Mouse (Mus musculus) neural tube, embryonic 15.5 days (tissue): ENCODE measurements around the gene Cfap58. TPM values are rescaled to one million over a fixed set of nuclear protein-coding genes. Genes with fewer than 3 reads are reported as not detected.

Experiments
- ATAC-seq: fragments of 200-750 bp; cut with Nextera tagmentation; 2 replicates; pipeline ENCODE4 v1.8.0; 2017; ENCODE audit warnings: mild to moderate bottlenecking, moderate TSS enrichment, moderate library complexity; ENCODE audit not compliant: low FRiP score
- H3K27ac ChIP-seq: fragments of 300-500 bp; sonication (generic); replicated peaks from 2 replicates; pipeline ENCODE4 v1.5.1; 2015; ENCODE audit warnings: mild to moderate bottlenecking, inconsistent platforms
- H3K27me3 ChIP-seq: fragments of 300-500 bp; sonication (generic); replicated peaks from 2 replicates; pipeline ENCODE4 v1.6.1; 2015; ENCODE audit warnings: inconsistent platforms
- H3K36me3 ChIP-seq: fragments of 300-500 bp; sonication (generic); 2 replicates; pipeline ENCODE4 v1.6.1; 2015; ENCODE audit warnings: inconsistent platforms
- H3K4me1 ChIP-seq: fragments of 300-500 bp; sonication (generic); 2 replicates; pipeline ENCODE4 v1.6.1; 2015; ENCODE audit warnings: inconsistent platforms
- H3K4me2 ChIP-seq: fragments of 300-500 bp; sonication (generic); 2 replicates; pipeline ENCODE4 v1.6.1; 2015; ENCODE audit warnings: inconsistent platforms, mild to moderate bottlenecking, moderate library complexity
- H3K4me3 ChIP-seq: fragments of 300-500 bp; sonication (generic); replicated peaks from 2 replicates; pipeline ENCODE4 v1.5.1; 2015; ENCODE audit warnings: mild to moderate bottlenecking, inconsistent platforms
- H3K9ac ChIP-seq: fragments of 300-500 bp; sonication (generic); replicated peaks from 2 replicates; pipeline ENCODE4 v1.6.1; 2015; ENCODE audit warnings: mild to moderate bottlenecking, inconsistent platforms
- H3K9me3 ChIP-seq: fragments of 300-500 bp; sonication (generic); replicated peaks from 2 replicates; pipeline ENCODE4 v1.6.1; 2016; ENCODE audit warnings: inconsistent platforms
- WGBS: fragments of 180-500 bp; shearing (Covaris S2); methylation state at CpG from one replicate; pipeline ENCODE4 v1.1.7; 2015; ENCODE audit warnings: mixed read lengths; 5-methylcytosine and 5-hydroxymethylcytosine counted together
- microRNA-seq: library from miRNA; unstranded; fragments of <30 nt; microRNA quantifications from one replicate; pipeline ENCODE4, GENCODE M21; 2017
- polyA plus RNA-seq: library from polyadenylated mRNA; unstranded; fragments of >200 nt; fragmentation: Nextera tagmentation; extraction: Ambion mirVana; gene quantifications from 2 replicates; pipeline ENCODE4 v1.2.1, GENCODE M21; 2015

Gene Cfap58
- polyA plus RNA-seq, 1 experiment from 2014 or later: 0.59 TPM

DNA sequence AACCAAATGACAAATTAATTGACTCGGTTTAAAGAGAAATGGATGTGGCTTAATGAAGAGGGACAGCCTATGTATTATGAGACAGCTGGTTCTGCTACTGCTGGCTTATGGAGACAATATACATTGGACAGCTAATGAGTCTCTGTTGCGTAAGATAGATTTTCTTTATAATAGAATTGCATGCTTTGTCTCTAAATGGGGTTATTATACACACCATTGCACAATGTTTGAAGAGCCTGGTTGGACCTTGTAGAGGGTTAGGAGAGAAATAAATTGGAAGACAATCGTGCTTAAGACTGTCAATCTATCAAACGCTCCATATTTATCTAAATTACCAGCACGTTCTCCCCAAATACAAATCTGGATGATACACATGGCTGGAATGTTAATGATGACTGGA lies 85.3 kb downstream of the Cfap58 start:
- WGBS: 60% methylated on average over 5 of the region's 5 CpGs
- no peaks in the 10 kb centered on the region for H3K27me3 ChIP-seq
- H3K4me2 ChIP-seq: no peak overlapping the region
- H3K4me3 ChIP-seq: no peak overlapping the region
- peaks cover 8% of the 10 kb centered on the region for H3K4me1 ChIP-seq
- H3K9ac ChIP-seq: no peak overlapping the region
- no peaks in the 10 kb centered on the region for H3K9me3 ChIP-seq
- ATAC-seq: no peak
- H3K27ac ChIP-seq: no peak overlapping the region
- H3K36me3 ChIP-seq: no peaks in the 10 kb centered on the region

DNA sequence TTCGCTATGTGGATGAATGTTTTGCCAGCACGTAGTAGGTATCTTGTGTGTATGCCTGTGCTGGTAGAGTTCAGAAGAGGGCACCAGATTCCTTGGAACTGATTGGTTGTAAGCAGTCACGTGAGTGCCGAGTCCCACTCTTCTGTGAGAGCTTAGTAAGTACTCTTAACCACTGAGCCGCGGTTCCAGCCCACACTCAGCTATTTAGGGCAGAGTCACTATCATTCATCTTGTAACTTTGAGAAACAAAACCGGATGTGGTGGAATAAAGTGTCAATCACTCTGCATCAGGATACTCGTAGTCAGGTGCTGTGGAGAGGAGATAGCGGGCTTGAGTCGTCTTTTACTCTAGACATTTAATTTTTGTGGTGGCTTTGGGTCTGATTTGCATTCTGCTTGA lies 86.3 kb downstream of the Cfap58 start:
- no peak for ATAC-seq
- Histone ChIP-seq H3K4me3 (no peak overlapping the region), H3K4me2 (no peak overlapping the region), H3K27ac (no peak overlapping the region), H3K36me3 (no peaks in the 10 kb centered on the region), H3K27me3 (no peaks in the 10 kb centered on the region), H3K9me3 (no peaks in the 10 kb centered on the region), H3K9ac (no peak overlapping the region), H3K4me1 (peaks cover 8% of the 10 kb centered on the region)
- WGBS: 90% methylated on average over 10 of the region's 10 CpGs

DNA sequence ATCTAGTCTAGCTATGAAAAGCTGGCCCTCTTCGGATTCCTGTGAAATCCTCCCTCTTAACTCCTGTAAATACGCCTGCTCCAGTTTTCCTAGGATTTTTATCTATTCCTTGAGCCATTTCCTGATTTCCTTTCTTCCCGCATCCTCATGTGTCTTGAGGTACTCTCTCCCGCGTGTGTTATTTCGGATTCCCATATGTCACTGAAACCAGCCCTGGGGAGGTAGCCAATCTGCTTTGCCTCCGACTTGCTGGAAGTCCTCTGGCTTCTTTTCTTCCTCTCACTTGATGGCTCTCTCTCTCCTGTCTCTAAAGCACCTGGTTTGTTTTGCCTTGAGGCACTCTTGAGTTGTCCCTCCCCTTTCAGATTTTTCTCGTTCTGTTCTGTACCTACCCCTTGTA lies 87.9 kb downstream of the Cfap58 start:
- H3K4me3 ChIP-seq: no peak overlapping the region
- no peaks in the 10 kb centered on the region for H3K27me3 ChIP-seq
- H3K4me2 ChIP-seq: no peak overlapping the region
- no peaks in the 10 kb centered on the region for H3K36me3 ChIP-seq
- no peak for ATAC-seq
- peaks cover 4% of the 10 kb centered on the region; the same call in 1 of the 2 replicates for H3K4me1 ChIP-seq
- no peak overlapping the region for H3K27ac ChIP-seq
- H3K9me3 ChIP-seq: no peaks in the 10 kb centered on the region
- H3K9ac ChIP-seq: no peak overlapping the region
- 83% methylated on average over 8 of the region's 8 CpGs for WGBS

- no peak for ATAC-seq
- Histone ChIP-seq H3K27ac (no peak overlapping the region), H3K4me1 (no peaks in the 10 kb centered on the region), H3K9ac (no peak overlapping the region), H3K4me3 (no peak overlapping the region), H3K4me2 (no peak overlapping the region), H3K36me3 (no peaks in the 10 kb centered on the region), H3K9me3 (no peaks in the 10 kb centered on the region), H3K27me3 (no peaks in the 10 kb centered on the region)
- 44% methylated on average over 2 of the region's 2 CpGs for WGBS
Observed at GRCm38 (mm10) chr19:48026882-48027281, 89.4 kb downstream of the Cfap58 start.

- Histone ChIP-seq H3K9me3 (no peaks in the 10 kb centered on the region), H3K4me3 (no peak overlapping the region), H3K27me3 (no peaks in the 10 kb centered on the region), H3K4me1 (no peaks in the 10 kb centered on the region), H3K27ac (no peak overlapping the region), H3K9ac (no peak overlapping the region), H3K4me2 (no peak overlapping the region), H3K36me3 (no peaks in the 10 kb centered on the region)
- WGBS: 87% methylated on average over 8 of the region's 8 CpGs
- no peak for ATAC-seq
Observed at GRCm38 (mm10) chr19:48039554-48039953, 102.1 kb downstream of the Cfap58 start.

- peaks cover 2% of the 10 kb centered on the region for H3K4me1 ChIP-seq
- H3K27ac ChIP-seq: no peak overlapping the region
- H3K36me3 ChIP-seq: no peaks in the 10 kb centered on the region
- H3K9ac ChIP-seq: no peak overlapping the region
- H3K27me3 ChIP-seq: no peaks in the 10 kb centered on the region
- no peak overlapping the region for H3K4me2 ChIP-seq
- ATAC-seq: no peak
- WGBS: 80% methylated on average over 7 of the region's 7 CpGs
- H3K9me3 ChIP-seq: no peaks in the 10 kb centered on the region
- H3K4me3 ChIP-seq: no peak overlapping the region
Observed at GRCm38 (mm10) chr19:48047315-48047714, 109.8 kb downstream of the Cfap58 start.

DNA sequence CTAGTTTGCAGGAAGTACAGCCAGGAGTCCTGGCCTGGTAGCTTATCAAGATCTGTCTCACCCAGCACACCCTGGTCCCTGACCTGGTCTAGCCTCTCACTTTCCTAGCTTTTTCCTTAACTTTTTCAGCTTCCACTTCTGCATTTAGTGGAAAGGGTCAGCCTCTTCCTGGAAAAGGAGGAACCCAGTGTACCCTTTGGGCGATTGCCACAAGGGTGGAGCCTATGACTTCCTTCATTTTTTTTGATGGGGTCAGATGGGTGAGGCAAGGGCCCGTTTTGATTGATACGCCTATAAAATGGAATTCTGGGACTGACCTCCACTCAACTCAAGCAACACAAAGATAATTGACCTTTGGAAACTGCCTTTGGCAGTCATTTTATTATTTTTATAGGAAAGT lies 111.9 kb downstream of the Cfap58 start:
- Histone ChIP-seq H3K4me1 (peaks cover 11% of the 10 kb centered on the region), H3K4me2 (no peak overlapping the region), H3K9me3 (no peaks in the 10 kb centered on the region), H3K36me3 (no peaks in the 10 kb centered on the region), H3K27ac (no peak overlapping the region), H3K9ac (no peak overlapping the region), H3K4me3 (no peak overlapping the region), H3K27me3 (no peaks in the 10 kb centered on the region)
- 31% methylated on average over 3 of the region's 3 CpGs for WGBS
- no peak for ATAC-seq

DNA sequence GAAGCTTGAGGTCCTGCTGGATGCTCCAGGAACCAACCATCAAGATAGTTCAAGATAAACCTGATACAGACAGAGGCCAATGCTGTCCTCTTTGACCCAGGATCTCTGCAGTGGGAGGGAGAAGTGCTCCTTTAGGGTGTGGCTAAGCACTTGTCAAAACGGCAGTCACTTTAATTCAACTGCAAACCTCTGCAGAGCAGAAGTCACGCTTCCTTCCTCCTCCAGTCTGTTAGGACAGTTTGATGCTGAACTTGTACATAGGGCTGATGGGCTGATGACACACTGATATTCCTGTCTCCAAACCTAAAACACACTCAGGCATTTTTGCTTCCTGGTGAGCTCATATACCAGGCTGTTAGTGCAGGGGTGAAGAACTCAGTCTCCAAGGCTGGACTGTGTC lies 125.8 kb downstream of the Cfap58 start:
- ATAC-seq: no peak
- Histone ChIP-seq H3K4me3 (no peak overlapping the region), H3K9ac (no peak overlapping the region), H3K4me1 (peaks cover 8% of the 10 kb centered on the region), H3K27ac (no peak overlapping the region), H3K9me3 (no peaks in the 10 kb centered on the region), H3K4me2 (no peak overlapping the region), H3K36me3 (no peaks in the 10 kb centered on the region), H3K27me3 (0 out of 2 replicates have a peak, but pooled peaks cover 4% of the 10 kb centered on the region)
- 67% methylated on average over 2 of the region's 2 CpGs for WGBS

- Histone ChIP-seq H3K4me2 (no peak overlapping the region), H3K27me3 (no peaks in the 10 kb centered on the region), H3K9ac (no peak overlapping the region), H3K36me3 (no peaks in the 10 kb centered on the region), H3K4me3 (no peak overlapping the region), H3K9me3 (no peaks in the 10 kb centered on the region), H3K27ac (no peak overlapping the region), H3K4me1 (peaks cover 9% of the 10 kb centered on the region; the same call in 1 of the 2 replicates)
- WGBS: 60% methylated on average over 3 of the region's 3 CpGs
- 0 out of 2 replicates have a peak, but pooled peaks have one; percentile 35 for ATAC-seq
Observed at GRCm38 (mm10) chr19:48079718-48080117, 142.2 kb downstream of the Cfap58 start.

DNA sequence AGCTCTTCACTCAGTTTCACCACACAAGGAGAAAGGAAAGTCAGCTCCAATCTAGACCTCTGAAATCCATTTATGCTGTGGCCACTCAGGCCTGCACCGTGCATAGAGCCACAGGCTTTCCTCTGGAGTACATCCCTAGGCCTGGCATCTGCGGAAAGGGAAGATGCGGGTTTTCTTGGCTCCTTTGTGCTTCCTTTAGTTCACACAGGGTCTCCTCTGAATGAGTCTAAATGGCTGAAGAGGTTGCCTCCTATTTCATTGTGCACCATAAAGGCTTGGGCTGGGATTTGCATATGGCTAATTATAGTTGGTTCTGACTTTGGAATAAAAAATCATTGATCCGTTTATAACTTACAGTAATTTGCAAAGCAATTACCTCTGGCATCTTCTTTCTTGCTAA lies 144.0 kb downstream of the Cfap58 start:
- Histone ChIP-seq H3K4me2 (no peak overlapping the region), H3K27ac (no peak overlapping the region), H3K9ac (no peak overlapping the region), H3K4me1 (peaks cover 9% of the 10 kb centered on the region; the same call in 1 of the 2 replicates), H3K9me3 (no peaks in the 10 kb centered on the region), H3K27me3 (no peaks in the 10 kb centered on the region), H3K36me3 (no peaks in the 10 kb centered on the region), H3K4me3 (no peak overlapping the region)
- no peak for ATAC-seq
- WGBS: 72% methylated on average over 4 of the region's 4 CpGs

Small RNA genes within 50 kb of the gene (microRNA-seq; reads per million reads assigned to microRNA genes)
- gene Gm22240: not detected

Other genes starting within 250 kb of the Cfap58 start
- gene Col17a1, start 245.6 kb upstream of the Cfap58 start, polyA plus RNA-seq: 0.23 and 0.36 TPM in 2 replicates
- 158 and 173 TPM in 2 replicates for gene Sfr1, start 206.0 kb upstream of the Cfap58 start, polyA plus RNA-seq
- gene Gsto1, start 82.7 kb upstream of the Cfap58 start, polyA plus RNA-seq: 156 and 169 TPM in 2 replicates
- 1.4 and 1.8 TPM in 2 replicates for gene Gsto2, start 72.1 kb upstream of the Cfap58 start, polyA plus RNA-seq
- gene Cfap43, start 18.4 kb upstream of the Cfap58 start, polyA plus RNA-seq: 0.51 and 0.98 TPM in 2 replicates
- 3.6 and 7.8 TPM in 2 replicates for gene Itprip, start 18.4 kb upstream of the Cfap58 start, polyA plus RNA-seq